In genomic region chr1:36523332-36524013, GRCm38 (mm10) we compare ENCODE assay signal across 10 mouse cellular contexts. TPM values are rescaled to one million over a fixed set of nuclear protein-coding genes. Genes with fewer than 3 reads are reported as not detected.
DNase-seq lines count a peak whose midpoint lies in the region; ATAC-seq lines count a peak whose summit lies in the region.
"Had no signal": no experiment of that assay in that cellular context is flagged by ENCODE, and none has a peak within 500 bp of the region (broad histone marks: within the 10 kb centered on the region; RNA-seq: fewer than 3 reads in every experiment).

No protein-coding gene starts in this region.

- H3K9me3 ChIP-seq in hindbrain, embryonic 13.5 days = no peaks in the 10 kb centered on the region
- no peaks in the 10 kb centered on the region for H3K9me3 ChIP-seq in hindbrain, embryonic 10.5 days
- H3K9me3 ChIP-seq in limb, embryonic 15.5 days = no peaks in the 10 kb centered on the region
- H3K9me3 ChIP-seq: liver, embryonic 15.5 days had no signal

- H3K36me3 ChIP-seq in hindbrain, embryonic 13.5 days = peaks cover 87% of the 10 kb centered on the region
- H3K36me3 ChIP-seq in hindbrain, embryonic 10.5 days = peaks cover 89% of the 10 kb centered on the region
- peaks cover 68% of the 10 kb centered on the region for H3K36me3 ChIP-seq in limb, embryonic 15.5 days

- H3K4me2 ChIP-seq in hindbrain, embryonic 13.5 days = no peak overlapping the region
- H3K4me2 ChIP-seq in limb, embryonic 15.5 days = no peak overlapping the region
- H3K4me2 ChIP-seq: liver, embryonic 15.5 days had no signal

- WGBS in hindbrain, embryonic 13.5 days = 68% methylated on average over 9 of the region's 9 CpGs
- WGBS in hindbrain, embryonic 10.5 days = 91% methylated on average over 9 of the region's 9 CpGs
- WGBS in limb, embryonic 15.5 days = 36% methylated on average over 9 of the region's 9 CpGs

- no peak for DNase-seq in hindbrain, embryonic 10.5 days (ENCODE audit: low spot score)
- DNase-seq in brain, adult 2 months (ENCODE audit: low read depth, low spot score) = peak; percentile 56
- peak; percentile 40 for DNase-seq in fat pad, adult 2 months (ENCODE audit: extremely low read depth, low read depth, low spot score)
- DNase-seq in urinary bladder, postnatal 14 days (ENCODE audit: low spot score) = no peak
- no peak for DNase-seq in cerebellum, adult 9-10 months
- DNase-seq: adrenal gland, postnatal 10 days had no signal

- H3K4me1 ChIP-seq in hindbrain, embryonic 13.5 days (replicated peaks) = peaks cover 32% of the 10 kb centered on the region
- H3K4me1 ChIP-seq in hindbrain, embryonic 10.5 days (replicated peaks) = no peaks in the 10 kb centered on the region
- peaks cover 26% of the 10 kb centered on the region for H3K4me1 ChIP-seq in limb, embryonic 15.5 days

- no peak overlapping the region; the same call in 1 of the 2 replicates for H3K9ac ChIP-seq in hindbrain, embryonic 13.5 days
- no peak overlapping the region for H3K9ac ChIP-seq in limb, embryonic 15.5 days
- H3K9ac ChIP-seq: liver, embryonic 15.5 days had no signal

- H3K27ac ChIP-seq in hindbrain, embryonic 13.5 days = peak overlapping the region; percentile 58; the same call in 1 of the 2 replicates
- no peak overlapping the region for H3K27ac ChIP-seq in hindbrain, embryonic 10.5 days
- peak overlapping the region; percentile 72 for H3K27ac ChIP-seq in limb, embryonic 15.5 days
- H3K27ac ChIP-seq: liver, embryonic 15.5 days had no signal

- no peak overlapping the region for H3K4me3 ChIP-seq in hindbrain, embryonic 13.5 days
- no peak overlapping the region for H3K4me3 ChIP-seq in hindbrain, embryonic 10.5 days
- H3K4me3 ChIP-seq in limb, embryonic 15.5 days = no peak overlapping the region
- H3K4me3 ChIP-seq: liver, embryonic 15.5 days had no signal

- no peaks in the 10 kb centered on the region for H3K27me3 ChIP-seq in hindbrain, embryonic 13.5 days
- H3K27me3 ChIP-seq in hindbrain, embryonic 10.5 days (ENCODE audit: insufficient read depth, poor library complexity, severe bottlenecking) = no peaks in the 10 kb centered on the region
- no peaks in the 10 kb centered on the region for H3K27me3 ChIP-seq in limb, embryonic 15.5 days
- H3K27me3 ChIP-seq: liver, embryonic 15.5 days had no signal

- ATAC-seq in hindbrain, embryonic 13.5 days (ENCODE audit: low FRiP score) = peak; percentile 25; the same call in 1 of the 2 replicates
- ATAC-seq in limb, embryonic 15.5 days (ENCODE audit: insufficient number of reproducible peaks, low FRiP score, low TSS enrichment, low read depth) = peak; percentile 64

RNA-seq across cellular contexts. Expression of gene Cnnm3, which starts 11.8 kb away (rescaled TPM):
- polyA plus RNA-seq in hindbrain, embryonic 13.5 days (2015; fragmentation: Nextera tagmentation; extraction: Ambion mirVana) = 4.2 and 5.1 TPM in 2 replicates
- 3.2 and 3.5 TPM in 2 replicates for polyA plus RNA-seq in hindbrain, embryonic 10.5 days (2016; fragmentation: Nextera tagmentation; extraction: Ambion mirVana)
- 2.6 and 3.2 TPM in 2 replicates for polyA plus RNA-seq in limb, embryonic 15.5 days (2015; fragmentation: Nextera tagmentation; extraction: Ambion mirVana)

RNA-seq across cellular contexts. Expression of gene Ankrd23, which starts 13.2 kb away (rescaled TPM):
- 16.3 and 19.5 TPM in 2 replicates for polyA plus RNA-seq in hindbrain, embryonic 13.5 days (2015; fragmentation: Nextera tagmentation; extraction: Ambion mirVana)
- polyA plus RNA-seq in hindbrain, embryonic 10.5 days (2016; fragmentation: Nextera tagmentation; extraction: Ambion mirVana) = 15.7 and 18.0 TPM in 2 replicates
- polyA plus RNA-seq in limb, embryonic 15.5 days (2015; fragmentation: Nextera tagmentation; extraction: Ambion mirVana) = 19.5 and 20.6 TPM in 2 replicates

RNA-seq across cellular contexts. Expression of gene Gm42417, which starts 15.8 kb away (rescaled TPM):
- polyA plus RNA-seq in hindbrain, embryonic 13.5 days (2015; fragmentation: Nextera tagmentation; extraction: Ambion mirVana) = 0.43 TPM in 1 of 2 replicates, not detected in the other
- polyA plus RNA-seq in hindbrain, embryonic 10.5 days (2016; fragmentation: Nextera tagmentation; extraction: Ambion mirVana) = 0.75 TPM in 1 of 2 replicates, not detected in the other
- 0.31 and 0.38 TPM in 2 replicates for polyA plus RNA-seq in limb, embryonic 15.5 days (2015; fragmentation: Nextera tagmentation; extraction: Ambion mirVana)
- polyA plus RNA-seq: large intestine, adult 2 months; liver, embryonic 15.5 days had no signal

RNA-seq across cellular contexts. Expression of gene Ankrd39, which starts 23.8 kb away (rescaled TPM):
- 22.4 TPM in 2 replicates for polyA plus RNA-seq in hindbrain, embryonic 13.5 days (2015; fragmentation: Nextera tagmentation; extraction: Ambion mirVana)
- polyA plus RNA-seq in hindbrain, embryonic 10.5 days (2016; fragmentation: Nextera tagmentation; extraction: Ambion mirVana) = 16.9 and 20.6 TPM in 2 replicates
- polyA plus RNA-seq in limb, embryonic 15.5 days (2015; fragmentation: Nextera tagmentation; extraction: Ambion mirVana) = 21.7 and 24.0 TPM in 2 replicates

RNA-seq across cellular contexts. Expression of gene Sema4c, which starts 34.7 kb away (rescaled TPM):
- 28.3 and 31.8 TPM in 2 replicates for polyA plus RNA-seq in hindbrain, embryonic 13.5 days (2015; fragmentation: Nextera tagmentation; extraction: Ambion mirVana)
- polyA plus RNA-seq in hindbrain, embryonic 10.5 days (2016; fragmentation: Nextera tagmentation; extraction: Ambion mirVana) = 25.4 and 29.6 TPM in 2 replicates
- 15.4 and 18.1 TPM in 2 replicates for polyA plus RNA-seq in limb, embryonic 15.5 days (2015; fragmentation: Nextera tagmentation; extraction: Ambion mirVana)

Comparison
In these comparisons a context has a peak if more than half of its experiments do, and no peak if none do; other contexts are left out.
1. DNase-seq: peak in brain, adult 2 months (single experiment) and fat pad, adult 2 months (single experiment); none in hindbrain, embryonic 10.5 days (single experiment), urinary bladder, postnatal 14 days (single experiment) and cerebellum, adult 9-10 months (single experiment).